20 mouse cellular contexts compared by ENCODE assay signal in genomic region chr11:22247069-22247468, GRCm38 (mm10).
DNase-seq lines count a peak whose midpoint lies in the region; ATAC-seq lines count a peak whose summit lies in the region.
"Had no signal": no experiment of that assay in that cellular context is flagged by ENCODE, and none has a peak within 500 bp of the region (broad histone marks: within the 10 kb centered on the region; RNA-seq: fewer than 3 reads in every experiment).

No protein-coding gene starts in this region.

- ATAC-seq in frontal cortex, adult (ENCODE audit: low TSS enrichment) = no peak
- ATAC-seq: forebrain, embryonic 15.5 days; intestine, embryonic 15.5 days; liver, postnatal 0 days had no signal

- intact Hi-C loops in heart, postnatal 25 days (cut with DNase I) = no loop called here

- peak; percentile 27 for DNase-seq in heart, adult 8-10 months (ENCODE audit: low spot score)
- DNase-seq in heart, postnatal 25 days (ENCODE audit: low spot score) = no peak
- peak; percentile 20 for DNase-seq in urinary bladder, postnatal 25 days (ENCODE audit: low spot score)
- no peak for DNase-seq in urinary bladder, postnatal 10 days (ENCODE audit: low spot score)
- DNase-seq in heart, adult 9 months (ENCODE audit: low spot score in 2 of 2) = peak; percentile 33 to 46
- peak; percentile 18 to 43 for DNase-seq in urinary bladder, postnatal 36 days (ENCODE audit: low spot score in 2 of 2)
- DNase-seq in frontal cortex, postnatal 36 days (ENCODE audit: low spot score in 2 of 2) = no peak
- DNase-seq: adrenal gland, adult 8-10 months; cerebellum, adult 11-12 months; cerebellum, postnatal 25 days; embryo, embryonic 11 days; kidney, adult 9 months; kidney, postnatal 25 days; liver, postnatal 0 days; lung, postnatal 14 days; right cerebral cortex, adult 18-20 months; thymus, adult 2 months had no signal

Comparison
In these comparisons a context has a peak if more than half of its experiments do, and no peak if none do; other contexts are left out.
1. DNase-seq: peak in heart, adult 8-10 months (single experiment), urinary bladder, postnatal 25 days (single experiment), heart, adult 9 months (2 of 2) and urinary bladder, postnatal 36 days (2 of 2); none in heart, postnatal 25 days (single experiment), urinary bladder, postnatal 10 days (single experiment) and frontal cortex, postnatal 36 days (0 of 2).